Mouse (Mus musculus) thymus, adult 2 months (tissue): ENCODE measurements around the gene Olfr851. TPM values are rescaled to one million over a fixed set of nuclear protein-coding genes. Genes with fewer than 3 reads are reported as not detected.

Experiments used
- DNase-seq: peaks from one replicate; pipeline ENCODE4 v3.0.0; 2021
- H3K27ac ChIP-seq: fragments of 200-500 bp; 2 replicates; pipeline ENCODE4 v1.5.1; 2012; ENCODE audit warnings: low read length, control low read depth; ENCODE audit not compliant: control insufficient read depth, insufficient read depth
- H3K27me3 ChIP-seq: fragments of 200-500 bp; 2 replicates; pipeline ENCODE4 v1.6.1; 2012; ENCODE audit warnings: mild to moderate bottlenecking, low read length, moderate library complexity, mixed read lengths; ENCODE audit not compliant: control insufficient read depth, insufficient read depth
- H3K36me3 ChIP-seq: fragments of 200-500 bp; 2 replicates; pipeline ENCODE4 v1.6.1; 2012; ENCODE audit warnings: mild to moderate bottlenecking, low read length, moderate library complexity; ENCODE audit not compliant: control insufficient read depth, insufficient read depth
- H3K4me1 ChIP-seq: fragments of 200-500 bp; replicated peaks from 2 replicates; pipeline ENCODE4 v1.6.1; 2012; ENCODE audit warnings: low read length; ENCODE audit not compliant: control insufficient read depth, insufficient read depth
- H3K4me3 ChIP-seq: fragments of 200-500 bp; 2 replicates; pipeline ENCODE4 v1.5.1; 2012; ENCODE audit warnings: mild to moderate bottlenecking, low read length, control low read depth, moderate library complexity; ENCODE audit not compliant: control insufficient read depth, insufficient read depth
- CTCF ChIP-seq: fragments of 200-500 bp; IDR thresholded peaks from 2 replicates; pipeline ENCODE4 v1.5.1; 2012; ENCODE audit warnings: mild to moderate bottlenecking, control low read depth, low read length, moderate library complexity, borderline replicate concordance; ENCODE audit not compliant: control insufficient read depth, poor library complexity, insufficient read depth; ENCODE audit errors: extremely low read depth
- POLR2A ChIP-seq: fragments of 200-500 bp; IDR thresholded peaks from 2 replicates; pipeline ENCODE4 v1.6.1; 2012; ENCODE audit warnings: mild to moderate bottlenecking, low read length, control low read depth, moderate library complexity; ENCODE audit not compliant: control insufficient read depth, poor library complexity, insufficient read depth; ENCODE audit errors: extremely low read depth
- WGBS: fragments of 180-500 bp; shearing (Covaris S2); methylation state at CpG from one replicate; pipeline ENCODE4 v1.1.7; 2018; 5-methylcytosine and 5-hydroxymethylcytosine counted together
- polyA plus RNA-seq: library from polyadenylated mRNA; depleted of rRNA; stranded (reverse); fragments of >200 nt; gene quantifications from 2 replicates; pipeline ENCODE4 v1.2.3, GENCODE M21; 2012; rRNA removed

Gene Olfr851
- not detected in 2 replicates for polyA plus RNA-seq

DNA sequence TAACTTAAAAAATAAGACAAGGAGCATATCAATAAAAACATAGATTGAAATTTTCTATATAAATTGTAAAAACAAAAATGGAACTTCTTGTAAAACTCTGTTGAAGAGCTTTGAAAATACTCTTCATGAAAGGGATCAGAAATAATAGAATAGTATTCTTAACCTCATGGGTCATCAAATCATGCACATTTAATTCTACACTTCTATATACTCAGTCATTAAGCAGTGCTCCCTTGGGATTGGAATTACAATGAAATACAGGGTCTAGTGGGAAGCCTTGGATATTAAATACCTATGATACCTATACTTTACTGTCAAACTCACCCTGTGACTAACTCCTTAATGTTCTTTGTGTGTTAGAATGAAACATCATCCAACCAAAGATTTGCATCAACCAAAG is at the start of gene Olfr851:
Gene Olfr851 (plus strand): TSS at position 301 of the 400 bp plus-strand sequence.
- Histone ChIP-seq H3K27ac (no peak within 1 kb of the TSS), H3K36me3 (no peaks in the 10 kb centered on the region), H3K4me1 (no peaks in the 10 kb centered on the region), H3K4me3 (no peak within 1 kb of the TSS), H3K27me3 (no peaks in the 10 kb centered on the region)
- no peak for DNase-seq
- TF ChIP-seq POLR2A = no peak
- TF ChIP-seq CTCF = no peak

- H3K27ac ChIP-seq = no peak within 1 kb of the TSS
- H3K27me3 ChIP-seq = no peaks in the 10 kb centered on the region
- no peak for DNase-seq
- H3K36me3 ChIP-seq = no peaks in the 10 kb centered on the region
- TF ChIP-seq CTCF = no peak
- TF ChIP-seq POLR2A = no peak
- H3K4me3 ChIP-seq = no peak within 1 kb of the TSS
- H3K4me1 ChIP-seq = no peaks in the 10 kb centered on the region
Measured at GRCm38 (mm10) chr9:19478148-19478547, 14.9 kb upstream of the Olfr851 start, which contains the start of gene Olfr850. Gene Olfr850, minus strand, starts transcription at chr9:19478248.

- TF ChIP-seq POLR2A (no peak), CTCF (no peak)
- H3K36me3 ChIP-seq = no peaks in the 10 kb centered on the region
- H3K27me3 ChIP-seq = no peaks in the 10 kb centered on the region
- no peak within 1 kb of the TSS for H3K4me3 ChIP-seq
- no peak within 1 kb of the TSS for H3K27ac ChIP-seq
- H3K4me1 ChIP-seq = no peaks in the 10 kb centered on the region
- 78% methylated on average over 1 of the region's 1 CpGs for WGBS
- DNase-seq = no peak
Measured at GRCm38 (mm10) chr9:19540976-19541375, 47.9 kb downstream of the Olfr851 start, which contains the start of gene Olfr853. Gene Olfr853, minus strand, starts transcription at chr9:19541076.

Other genes starting within 250 kb of the Olfr851 start
- gene Olfr843, start 241.3 kb upstream of the Olfr851 start, polyA plus RNA-seq = not detected in 2 replicates
- not detected in 2 replicates for gene Olfr844, start 176.9 kb upstream of the Olfr851 start, polyA plus RNA-seq
- not detected in 2 replicates for gene Olfr845, start 156.8 kb upstream of the Olfr851 start, polyA plus RNA-seq
- not detected in 2 replicates for gene Olfr846, start 129.3 kb upstream of the Olfr851 start, polyA plus RNA-seq
- gene Olfr847, start 114.6 kb upstream of the Olfr851 start, polyA plus RNA-seq = not detected in 2 replicates
- gene Olfr849, start 53.0 kb upstream of the Olfr851 start, polyA plus RNA-seq = not detected in 2 replicates
- not detected in 2 replicates for gene Olfr850, start 15.0 kb upstream of the Olfr851 start, polyA plus RNA-seq
- gene Olfr853, start 47.8 kb downstream of the Olfr851 start, polyA plus RNA-seq = not detected in 2 replicates
- not detected in 2 replicates for gene Olfr854, start 74.1 kb downstream of the Olfr851 start, polyA plus RNA-seq
- not detected in 2 replicates for gene Olfr855, start 89.3 kb downstream of the Olfr851 start, polyA plus RNA-seq
- gene Zfp317, start 128.8 kb downstream of the Olfr851 start, polyA plus RNA-seq = 9.7 and 10.9 TPM in 2 replicates
- gene Olfr857, start 216.1 kb downstream of the Olfr851 start, polyA plus RNA-seq = not detected in 2 replicates